Mouse (Mus musculus): ENCODE measurements at regions not wholly inside any gene's neighbourhood (a gene's known extent, or its start where the extent isn't known, plus 50 kb on each side); places are given as distances from the start of the nearest gene placed in this dataset.

GRCm38 (mm10) chr1:77732099-77732498, 217.2 kb upstream of the Epha4 start:
- TF ChIP-seq CTCF (IDR thresholded peaks at IDR 0.05; ENCODE audit: control insufficient read depth, insufficient read depth, insufficient read length) (no peak), MAX (IDR thresholded peaks at IDR 0.05) (no peak), FOSL1 (IDR thresholded peaks at IDR 0.05; ENCODE audit: insufficient read depth, low read length, poor library complexity, severe bottlenecking) (no peak), USF1 (IDR thresholded peaks at IDR 0.05; ENCODE audit: low read depth) (no peak)

Measured in C2C12 (cell line).